Mouse (Mus musculus) embryonic stem cell, embryonic (primary cell): ENCODE data around the gene Uimc1.

Experiments used
- CTCF ChIA-PET, 4 experiments: fragments of 300-600 bp in 2 of 4; fragments of 350-600 bp in 2 of 4; sonication (Branson Sonifier 250); formaldehyde crosslinking; loops; one replicate each; lab custom pipeline; 2022; ENCODE audit warnings: inconsistent platforms in 2 of 4; lab: Charles Lee
- POLR2A ChIA-PET, 4 experiments: fragments of 300-600 bp in 2 of 4; fragments of 350-600 bp in 2 of 4; sonication (Branson Sonifier 250); formaldehyde crosslinking; loops; one replicate each; lab custom pipeline; 2022; ENCODE audit warnings: antibody characterized with exemption in 4 of 4, inconsistent platforms in 1 of 4; lab: Charles Lee

Gene Uimc1

DNA sequence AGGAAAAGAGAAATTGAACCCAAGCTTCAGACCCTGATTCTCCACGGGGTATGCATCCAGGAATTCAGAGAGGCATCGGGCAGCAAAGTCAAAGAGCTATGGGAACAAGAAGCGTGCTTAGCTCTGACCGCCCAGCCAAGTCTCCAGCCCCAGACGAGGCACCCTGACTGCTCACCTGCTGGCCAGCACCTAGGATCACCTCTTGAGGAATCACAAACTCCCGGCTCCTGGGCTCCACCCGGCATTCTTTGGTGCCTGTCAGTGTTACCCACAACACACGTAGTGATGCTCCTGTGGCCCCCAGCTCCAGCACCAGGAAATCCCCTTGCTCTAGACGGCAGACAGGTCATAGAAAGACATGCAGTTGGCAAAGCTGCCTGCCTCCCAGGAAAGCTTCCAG, 85.6 kb downstream of the Uimc1 start:
- CTCF ChIA-PET = interaction anchor here (0.6 to 2.8 kb wide), 9 partner anchors 44 to 256 kb away, joined by 3 to 9 read pairs (median 3); no protein-coding TSS in a partner anchor
- POLR2A ChIA-PET = interaction anchor here in 2 of 4 experiments (0.6 to 3.4 kb wide), 4 partner anchors 7 to 381 kb away, joined by 4 to 9 read pairs (median 6); partner anchors contain the start of gene Hk3 (in 1 of the 2)

DNA sequence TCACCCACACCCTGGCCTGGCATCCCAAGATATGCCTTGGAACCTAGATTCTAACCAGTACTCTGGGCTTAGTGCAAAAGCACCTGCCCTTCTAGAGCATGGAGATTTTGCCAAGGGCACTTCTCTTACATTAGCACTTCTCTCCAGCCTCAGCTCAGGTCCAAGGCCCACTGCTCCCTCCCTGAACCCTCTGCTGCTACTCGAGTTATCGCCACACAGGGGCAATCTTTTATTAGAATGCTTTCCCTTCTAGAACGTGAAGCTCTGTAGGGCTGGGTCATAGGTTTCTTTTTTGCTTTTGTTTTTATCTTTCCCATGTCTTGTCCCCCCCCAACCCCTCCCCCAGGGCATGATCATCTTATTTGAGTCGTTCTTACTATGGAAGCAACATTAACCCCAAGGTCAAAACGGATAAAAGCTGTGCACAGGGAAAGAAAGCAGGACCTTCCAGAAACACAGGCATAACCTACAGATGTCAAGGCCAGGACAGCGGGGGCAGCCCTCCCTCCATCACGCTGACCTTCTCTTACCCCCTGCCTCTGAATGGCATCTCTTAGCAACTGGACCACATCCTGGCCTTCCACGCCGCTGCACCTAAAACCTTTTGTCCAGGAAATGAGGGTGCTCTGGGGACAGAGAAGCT, 86.3 kb downstream of the Uimc1 start:
- CTCF ChIA-PET = interaction anchor here (0.6 to 2.8 kb wide), 11 partner anchors 44 to 255 kb away, joined by 3 to 9 read pairs (median 3); no protein-coding TSS in a partner anchor
- POLR2A ChIA-PET = interaction anchor here in 2 of 4 experiments (0.6 to 3.4 kb wide), 7 partner anchors 8 to 382 kb away, joined by 3 to 9 read pairs (median 4); partner anchors contain the start of genes Hk3 (in 1 of the 2) and Zfp346 (in 1 of the 2)

DNA sequence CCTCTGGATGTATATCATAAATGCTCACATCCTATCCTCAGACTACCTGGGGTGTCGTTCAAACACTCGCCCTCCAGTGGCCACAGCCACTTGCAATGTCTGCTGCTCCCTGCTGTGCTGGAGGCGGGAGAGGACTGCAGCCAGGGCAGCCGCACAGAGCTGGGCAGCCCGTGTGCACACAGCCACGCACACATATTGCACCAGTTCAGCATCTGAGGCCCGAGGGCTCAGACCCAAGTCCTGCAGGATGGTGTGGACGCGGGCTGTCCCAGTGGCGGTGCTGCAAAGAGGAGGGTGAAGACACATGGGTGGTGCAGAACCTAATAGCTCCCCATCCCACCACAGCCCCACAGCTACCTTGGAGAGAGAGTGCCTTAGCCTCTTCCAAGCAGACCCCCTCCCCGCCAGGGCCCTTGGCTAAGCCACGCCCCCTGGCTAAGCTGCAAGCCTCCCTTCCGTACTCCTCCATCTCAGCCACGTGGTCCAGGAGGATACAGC, 88.1 kb downstream of the Uimc1 start:
- POLR2A ChIA-PET = interaction anchor here in 3 of 4 experiments (0.7 to 3.4 kb wide), 7 partner anchors 10 to 110 kb away, joined by 3 to 9 read pairs (median 3); partner anchors contain the start of gene Hk3 (in 1 of the 3)
- CTCF ChIA-PET = interaction anchor here in 2 of 4 experiments (0.7 to 2.8 kb wide), 10 partner anchors 10 to 219 kb away, joined by 3 to 7 read pairs (median 3); no protein-coding TSS in a partner anchor

DNA sequence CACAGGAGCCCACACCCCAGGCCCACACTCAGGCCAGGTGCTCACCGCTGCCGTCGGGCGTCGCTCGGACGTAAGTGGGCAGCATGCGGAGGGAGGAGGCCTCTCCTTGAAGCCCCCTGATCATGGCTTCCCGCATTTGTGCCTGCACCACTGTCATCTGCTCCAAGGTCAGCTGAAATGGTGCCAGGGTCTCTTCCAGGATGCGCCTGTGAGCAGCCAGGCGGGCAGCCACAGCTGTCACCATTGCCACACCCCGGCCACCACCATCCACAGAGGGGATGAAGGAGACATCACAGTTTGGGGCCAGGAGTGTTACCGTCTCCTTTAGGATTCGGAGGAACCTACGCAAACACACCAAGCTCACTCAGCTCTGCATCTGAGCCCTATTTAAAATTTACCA, 89.0 kb downstream of the Uimc1 start:
- POLR2A ChIA-PET = interaction anchor here in 1 of 4 experiments (1.4 kb wide), 1 partner anchor 98 kb away, joined by 3 read pairs; no protein-coding TSS in a partner anchor
- CTCF ChIA-PET = interaction anchor here in 3 of 4 experiments (0.6 to 1.5 kb wide), 5 partner anchors 11 to 218 kb away, joined by 3 read pairs; partner anchors contain the start of gene Fgfr4 (in 1 of the 3)

DNA sequence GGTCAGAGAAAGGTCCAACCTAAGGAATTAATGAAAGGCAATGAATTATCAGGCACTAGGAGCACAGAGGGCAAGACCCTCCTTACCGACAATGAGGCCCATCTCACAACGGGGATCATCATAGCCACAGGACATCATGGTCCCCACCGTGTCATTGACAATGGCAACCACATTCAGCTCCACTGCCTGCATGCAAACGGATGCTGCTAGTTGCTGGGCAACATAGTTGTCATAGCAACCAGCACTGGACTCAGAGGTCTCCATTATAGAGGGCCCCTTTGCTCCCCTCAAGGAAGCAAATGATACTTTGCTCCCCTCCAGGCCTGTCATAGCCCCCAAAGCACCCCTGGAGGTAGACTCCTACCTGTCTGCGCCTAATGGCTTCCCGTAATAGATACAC, 91.5 kb downstream of the Uimc1 start:
- CTCF ChIA-PET = interaction anchor here in 1 of 4 experiments (1.5 kb wide), 1 partner anchor 10 kb away, joined by 3 read pairs; no protein-coding TSS in a partner anchor
- POLR2A ChIA-PET = interaction anchor here in 1 of 4 experiments (1.6 kb wide), 1 partner anchor 227 kb away, joined by 3 read pairs; no protein-coding TSS in a partner anchor

DNA sequence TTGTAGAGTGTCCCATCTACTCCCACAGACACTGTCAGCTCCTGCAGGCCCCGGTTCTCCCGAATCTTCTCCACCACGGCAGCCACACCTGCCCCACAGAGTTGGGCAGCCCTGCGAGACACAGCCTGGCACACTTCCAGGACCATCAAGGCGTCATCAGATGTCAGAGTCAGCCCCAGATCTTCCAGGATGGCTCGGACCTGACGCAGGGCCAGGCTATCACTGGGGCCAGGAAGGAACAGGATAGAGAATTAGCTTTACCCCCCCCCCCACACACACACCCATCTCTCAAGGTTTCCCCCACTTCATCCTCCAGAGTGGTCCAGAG, 93.7 kb downstream of the Uimc1 start:
- ChIA-PET POLR2A (no interaction called here), CTCF (interaction anchor here in 3 of 4 experiments (0.5 to 1.4 kb wide), 4 partner anchors 206 to 214 kb away, joined by 3 to 5 read pairs (median 4); no protein-coding TSS in a partner anchor)

DNA sequence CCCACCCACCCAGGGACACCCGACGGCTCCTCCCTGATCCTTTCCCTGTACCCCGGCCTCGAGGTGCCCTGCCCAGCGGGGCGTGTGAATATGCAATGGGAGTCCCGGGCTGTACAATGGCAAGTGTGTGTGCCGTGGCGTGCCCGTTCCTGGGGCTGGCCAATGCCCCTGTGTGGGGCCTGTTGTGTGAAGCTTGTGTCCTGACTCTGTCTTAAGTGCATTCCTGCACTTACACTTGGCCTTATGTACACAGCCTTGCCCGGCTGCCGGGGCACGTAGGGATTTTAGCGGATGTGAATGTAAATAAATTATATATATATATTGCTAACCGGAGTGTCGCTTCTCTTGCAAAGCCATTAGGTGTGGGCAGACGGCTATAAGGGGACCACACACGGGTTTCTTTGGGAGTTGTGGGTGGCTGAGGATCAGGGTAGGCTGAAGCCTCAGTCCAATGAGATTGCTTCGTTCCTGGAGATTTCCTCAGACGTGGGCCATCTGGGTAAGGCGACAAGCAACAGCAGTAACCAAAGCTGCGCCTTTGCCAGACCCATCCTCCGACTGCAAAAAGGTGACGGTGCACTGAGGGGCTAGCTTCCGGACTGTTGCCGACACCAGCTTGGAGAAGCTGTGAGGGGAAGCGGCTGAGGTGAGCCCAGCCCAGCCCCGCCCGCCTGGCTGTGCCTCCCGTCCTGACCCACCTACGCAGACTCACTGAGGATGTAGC, 94.2 kb downstream of the Uimc1 start:
- POLR2A ChIA-PET = no interaction called here
- CTCF ChIA-PET = interaction anchor here in 2 of 4 experiments (1.0 to 1.2 kb wide), 2 partner anchors 206 to 210 kb away, joined by 3 to 4 read pairs; no protein-coding TSS in a partner anchor

DNA sequence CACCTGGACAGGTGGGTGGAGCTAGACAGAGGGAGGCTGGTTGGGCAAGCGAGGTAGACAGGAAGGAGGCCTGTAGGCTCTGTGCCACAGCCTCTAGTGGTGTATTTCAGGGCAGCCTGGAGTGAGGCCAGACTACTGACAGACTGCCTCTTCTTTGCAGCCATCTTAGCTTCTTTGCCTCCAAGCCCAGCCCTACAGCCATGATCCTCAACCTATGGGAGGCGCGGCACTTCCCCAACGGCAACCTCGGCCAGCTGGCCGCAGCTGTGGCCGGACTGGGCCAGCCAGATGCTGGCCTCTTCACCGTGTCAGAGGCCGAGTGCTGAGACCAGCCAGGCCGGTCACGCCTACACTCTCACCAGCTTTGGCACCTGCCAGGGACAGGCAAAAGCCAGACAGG, 95.5 kb downstream of the Uimc1 start:
- POLR2A ChIA-PET = interaction anchor here in 1 of 4 experiments (1.2 kb wide), 1 partner anchor 132 kb away, joined by 3 read pairs; no protein-coding TSS in a partner anchor

DNA sequence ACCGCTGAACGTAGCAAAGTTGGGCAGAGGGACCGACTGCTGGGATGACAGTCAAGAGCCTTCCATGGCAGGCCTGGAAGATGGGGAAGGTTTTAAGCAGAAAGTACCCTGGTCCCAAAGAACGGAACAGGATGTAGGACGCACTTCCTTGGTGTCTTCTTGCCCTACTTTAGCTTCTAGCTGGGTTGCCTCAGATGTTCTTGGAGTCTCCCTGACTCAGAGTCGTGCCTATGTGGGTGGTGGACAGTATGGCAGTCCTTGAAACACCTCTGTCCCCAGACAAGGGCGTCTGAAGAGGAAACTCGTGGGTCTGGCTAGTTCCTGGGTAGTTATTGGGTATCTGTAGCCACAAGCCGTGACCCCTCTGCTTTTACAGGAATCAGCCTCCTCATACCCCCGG, 98.0 kb downstream of the Uimc1 start:
- CTCF ChIA-PET = interaction anchor here in 1 of 4 experiments (1.5 kb wide), 1 partner anchor 203 kb away, joined by 5 read pairs; no protein-coding TSS in a partner anchor
- POLR2A ChIA-PET = interaction anchor here in 1 of 4 experiments (1.2 kb wide), 1 partner anchor 14 kb away, joined by 3 read pairs; no protein-coding TSS in a partner anchor

More for the DNA sequence above, 95.5 kb downstream of the Uimc1 start:
- CTCF ChIA-PET = interaction anchor here in 2 of 4 experiments (0.7 to 1.0 kb wide), 3 partner anchors 102 to 205 kb away, joined by 3 to 6 read pairs (median 3); no protein-coding TSS in a partner anchor

DNA sequence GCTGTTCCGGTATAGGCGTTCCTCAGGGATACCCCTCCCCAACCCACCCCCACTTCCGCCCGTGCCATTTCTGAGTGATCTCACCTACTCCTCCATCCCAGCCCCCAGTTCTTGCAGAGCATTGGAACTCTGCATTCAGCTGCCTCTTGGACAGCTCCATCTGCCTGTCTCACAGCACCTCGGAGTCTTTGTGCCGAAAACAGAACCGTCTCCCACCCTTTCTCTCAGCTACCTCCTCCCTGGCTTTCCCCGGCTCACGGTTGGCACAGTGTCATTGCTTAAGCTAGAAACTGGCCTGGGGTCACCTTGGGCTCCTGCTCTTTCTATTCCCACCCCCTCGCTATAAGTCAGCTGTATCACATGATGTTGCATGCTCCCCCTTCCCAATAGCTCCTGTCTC, 99.7 kb downstream of the Uimc1 start:
- ChIA-PET CTCF (interaction anchor here in 2 of 4 experiments (0.7 to 1.5 kb wide), 2 partner anchors 201 to 242 kb away, joined by 3 to 5 read pairs; no protein-coding TSS in a partner anchor), POLR2A (interaction anchor here in 1 of 4 experiments (0.6 to 0.9 kb wide), 2 partner anchors 18 to 145 kb away, joined by 3 read pairs; no protein-coding TSS in a partner anchor)

DNA sequence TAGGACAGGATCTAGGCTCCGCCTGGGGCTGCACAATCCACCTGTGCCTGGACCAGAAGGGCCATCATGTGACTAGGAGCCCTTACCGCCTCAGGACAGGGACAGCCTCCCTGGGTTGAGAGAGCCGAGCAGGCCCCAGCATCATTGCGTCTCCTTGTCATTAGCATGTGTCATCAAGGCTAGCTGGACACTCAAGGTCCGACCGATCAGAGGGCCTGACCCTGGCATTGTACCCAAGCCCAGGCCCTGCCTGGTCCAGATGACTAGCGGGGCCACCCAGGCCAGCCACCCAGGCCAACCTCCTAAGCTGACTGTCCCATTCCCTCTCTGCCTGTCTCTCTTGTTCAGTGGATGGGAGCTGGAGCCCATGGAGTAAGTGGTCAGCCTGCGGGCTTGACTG, 102.5 kb downstream of the Uimc1 start:
- CTCF ChIA-PET = interaction anchor here in 1 of 4 experiments (0.5 kb wide), 1 partner anchor 74 kb away, joined by 3 read pairs; no protein-coding TSS in a partner anchor
- POLR2A ChIA-PET = no interaction called here

DNA sequence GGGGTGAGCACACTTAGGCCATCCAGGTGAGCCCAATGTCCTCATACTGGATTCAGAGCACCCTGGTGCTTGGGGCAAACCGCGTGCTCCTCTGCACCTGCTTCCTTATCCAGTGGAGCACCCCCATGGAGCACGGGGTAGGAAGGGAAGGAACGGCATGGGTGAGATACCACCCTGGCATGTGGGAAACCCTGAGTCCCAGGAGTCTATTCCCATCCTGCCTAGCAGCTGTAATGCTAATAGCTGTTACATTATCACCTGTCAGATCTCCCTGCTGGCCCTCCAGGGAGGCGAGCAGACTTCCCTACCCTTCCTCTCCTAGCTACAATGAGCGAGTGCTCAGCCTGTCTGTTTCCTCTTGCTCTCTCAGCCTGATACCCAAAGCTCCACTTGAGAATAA, 104.9 kb downstream of the Uimc1 start:
- ChIA-PET POLR2A (no interaction called here), CTCF (interaction anchor here in 1 of 4 experiments (1.2 kb wide), 1 partner anchor 190 kb away, joined by 3 read pairs; no protein-coding TSS in a partner anchor)

DNA sequence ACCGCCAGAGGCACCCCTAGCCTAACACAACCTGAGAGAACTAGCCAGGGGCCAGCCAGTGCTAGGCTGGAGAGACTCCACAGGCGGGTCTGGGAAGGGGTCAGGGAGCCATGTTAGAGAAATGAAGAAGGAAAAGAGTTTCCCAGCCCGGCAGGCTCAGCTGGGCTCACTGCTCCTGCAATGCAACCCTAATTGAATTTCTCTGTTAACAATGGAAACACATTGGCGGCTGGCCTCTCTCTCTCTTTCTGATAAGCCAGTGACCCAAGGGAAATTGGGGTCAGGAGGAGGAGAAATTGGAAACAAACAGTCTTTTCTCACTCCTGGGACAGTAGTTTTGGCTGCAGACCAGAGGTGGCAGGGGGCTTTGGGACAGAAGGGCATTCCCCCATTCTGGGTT, 105.5 kb downstream of the Uimc1 start:
- POLR2A ChIA-PET = no interaction called here
- CTCF ChIA-PET = interaction anchor here in 2 of 4 experiments (0.6 to 0.8 kb wide), 2 partner anchors 190 to 197 kb away, joined by 3 read pairs; no protein-coding TSS in a partner anchor

DNA sequence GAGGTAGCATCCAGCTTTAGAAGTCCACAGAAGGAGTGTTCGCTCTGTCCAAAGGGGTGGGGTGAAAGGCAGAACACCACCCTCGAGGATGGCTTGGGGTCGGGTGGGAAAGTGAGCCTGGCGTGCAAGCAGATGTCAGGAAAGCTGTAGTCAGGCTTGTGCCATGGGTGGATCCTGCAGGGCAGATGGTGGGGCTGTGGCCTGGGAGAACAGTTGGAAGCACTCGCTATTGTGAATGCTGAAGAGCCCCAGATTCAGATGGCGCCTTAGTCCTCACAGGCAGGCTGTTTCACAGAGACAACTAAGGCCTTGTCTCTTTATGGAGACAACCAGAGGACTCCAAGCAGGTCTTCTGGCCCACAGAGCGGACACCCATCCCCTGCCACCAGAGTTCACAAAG, 107.9 kb downstream of the Uimc1 start:
- ChIA-PET POLR2A (no interaction called here), CTCF (interaction anchor here in 1 of 4 experiments (0.9 kb wide), 1 partner anchor 193 kb away, joined by 3 read pairs; no protein-coding TSS in a partner anchor)

DNA sequence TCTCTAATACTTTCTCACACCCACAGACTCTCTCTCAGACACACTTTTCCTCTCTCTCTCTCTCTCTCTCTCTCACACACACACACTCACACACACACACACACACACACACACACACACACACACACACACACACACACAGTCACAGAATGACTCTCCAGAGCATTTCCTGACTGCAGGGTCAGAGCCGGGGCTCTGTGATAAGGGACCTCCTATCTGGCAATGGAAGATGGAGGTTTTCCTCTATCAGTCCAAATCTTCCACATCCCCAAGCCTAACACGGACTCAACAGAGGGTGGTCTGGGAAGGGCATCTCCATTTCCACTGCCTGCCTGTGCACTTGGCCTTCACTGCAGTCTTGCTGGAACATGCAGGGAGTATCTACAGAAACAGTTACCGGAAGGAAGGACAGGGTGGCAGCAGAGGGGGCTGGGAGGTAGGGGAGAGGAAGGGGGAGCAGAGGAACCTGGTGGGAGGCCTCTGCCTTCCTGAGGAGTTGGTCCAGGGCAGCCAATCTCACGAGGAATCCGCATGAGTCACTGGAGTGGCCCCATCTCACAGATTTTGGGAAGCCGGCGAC, 111.8 kb downstream of the Uimc1 start:
- ChIA-PET CTCF (no interaction called here), POLR2A (interaction anchor here in 1 of 4 experiments (0.6 kb wide), 1 partner anchor 350 kb away, joined by 5 read pairs; no protein-coding TSS in a partner anchor)

DNA sequence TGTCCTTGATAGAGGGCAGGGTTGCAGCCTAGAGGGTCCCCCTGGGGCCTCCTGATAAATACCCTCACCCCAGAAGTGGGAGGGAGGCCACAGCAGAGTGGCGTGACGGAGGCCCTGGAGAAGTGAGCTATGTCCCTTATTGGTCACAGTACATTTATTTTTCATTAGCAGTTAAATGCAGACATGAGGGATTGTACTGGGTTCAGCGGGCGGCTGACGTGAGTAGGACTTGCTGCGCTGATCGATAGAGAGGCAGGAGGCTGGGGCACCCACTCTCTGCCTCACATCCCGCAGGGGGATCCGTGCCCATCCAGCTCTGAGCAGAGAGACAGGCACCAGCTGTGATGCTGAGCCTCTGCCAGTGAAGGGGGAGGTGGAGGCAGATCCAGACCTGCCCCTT, 112.7 kb downstream of the Uimc1 start:
- ChIA-PET CTCF (interaction anchor here in 1 of 4 experiments (0.5 kb wide), 1 partner anchor 246 kb away, joined by 5 read pairs; no protein-coding TSS in a partner anchor), POLR2A (interaction anchor here in 1 of 4 experiments (1.3 kb wide), 1 partner anchor 25 kb away, joined by 3 read pairs; no protein-coding TSS in a partner anchor)

DNA sequence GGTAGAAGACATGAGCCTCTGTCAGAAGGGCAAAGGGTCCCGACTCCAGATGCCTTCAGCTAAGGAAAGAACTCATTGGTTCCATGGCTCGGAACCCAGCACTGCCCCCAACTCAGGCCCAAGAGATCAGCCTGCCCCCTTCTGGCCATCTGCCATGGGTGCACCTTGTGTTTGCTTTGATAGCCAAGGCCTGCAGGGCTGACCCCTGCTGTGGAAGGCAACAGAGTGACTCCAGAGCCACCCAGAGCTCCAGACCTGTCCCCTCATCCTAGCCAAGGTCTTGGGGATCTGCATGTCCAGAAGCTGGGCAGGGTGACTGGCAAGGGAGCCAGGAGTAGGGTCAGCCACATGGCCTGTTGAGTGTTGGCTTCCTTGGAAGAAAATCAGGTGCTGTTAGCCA, 116.5 kb downstream of the Uimc1 start:
- ChIA-PET POLR2A (interaction anchor here in 2 of 4 experiments (1.0 to 1.4 kb wide), 2 partner anchors 10 to 20 kb away, joined by 3 read pairs; no protein-coding TSS in a partner anchor), CTCF (interaction anchor here in 3 of 4 experiments (0.6 to 2.0 kb wide), 17 partner anchors 10 to 258 kb away, joined by 3 to 11 read pairs (median 3); no protein-coding TSS in a partner anchor)
